Mouse (Mus musculus) layer of hippocampus, adult 8-10 months (tissue): Measurements from ENCODE around the gene Inhba. TPM values are rescaled to one million over a fixed set of nuclear protein-coding genes. Genes with fewer than 3 reads are reported as not detected.

Source experiments
- DNase-seq, 2 experiments: peaks; one replicate each; pipeline ENCODE4 v3.0.0; 2022; ENCODE audit warnings: low spot score in 2 of 2
- total RNA-seq, 4 experiments: library from RNA; stranded (reverse); gene quantifications; 2 replicates each; pipeline ENCODE4 v1.2.4; 2022

Inhba gene
- 10 to 100 TPM in 2 of 4 experiments, 1 to 10 TPM in 2; 8.0 to 12.9 (median 10.6) TPM for total RNA-seq

DNA sequence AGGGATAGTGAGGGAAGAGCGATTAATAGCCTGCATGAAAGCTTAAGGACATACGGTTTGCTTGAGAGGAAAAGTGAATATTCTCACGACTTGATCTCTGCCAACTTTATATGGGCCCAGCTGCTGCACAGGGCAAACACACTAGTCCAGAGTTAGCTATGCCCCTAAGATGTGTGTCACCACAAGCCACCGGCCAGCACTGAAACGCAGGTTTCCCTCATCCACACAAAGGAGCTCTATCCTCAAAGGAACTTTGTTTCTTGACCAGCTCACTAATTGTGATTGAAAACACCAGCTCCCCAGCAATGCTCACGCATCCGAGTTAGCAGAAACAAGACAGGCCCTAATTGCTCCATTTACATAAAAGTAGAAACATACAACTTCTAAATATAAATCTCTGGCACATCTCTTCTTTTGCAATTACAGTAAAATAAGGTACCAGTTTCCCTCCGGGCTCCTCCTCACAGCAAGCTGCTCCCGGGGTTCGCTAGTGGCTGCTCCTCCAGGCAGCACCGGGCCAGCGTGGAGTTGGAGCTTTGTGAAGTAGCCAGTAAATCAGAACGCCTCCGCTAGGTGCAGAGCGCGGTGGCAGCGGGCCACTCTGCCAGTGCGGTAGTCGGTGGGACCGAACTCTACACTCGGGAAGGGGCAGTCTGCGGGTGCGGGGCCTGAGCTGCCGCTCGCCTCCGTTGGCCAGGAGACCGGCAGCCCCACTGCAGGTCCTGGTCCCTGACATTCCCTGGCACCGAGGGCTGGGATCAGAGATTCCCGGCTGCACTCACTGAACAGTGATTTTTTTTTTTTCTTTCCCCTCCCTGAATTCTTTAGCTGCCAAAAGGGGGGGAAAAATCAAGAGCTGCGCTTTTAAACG is at the start of gene Inhba:
TSS of gene Inhba (plus strand) at position 480 of the 871 bp plus-strand sequence.
- DNase-seq = peak in 1 of 2 experiments; percentile 42

GRCm38 (mm10) chr13:15976584-15976983 is 35.1 kb upstream of the Inhba start:
- no peak for DNase-seq

- DNase-seq = no peak
Measured at GRCm38 (mm10) chr13:15979551-15979950, 32.1 kb upstream of the Inhba start.

DNA sequence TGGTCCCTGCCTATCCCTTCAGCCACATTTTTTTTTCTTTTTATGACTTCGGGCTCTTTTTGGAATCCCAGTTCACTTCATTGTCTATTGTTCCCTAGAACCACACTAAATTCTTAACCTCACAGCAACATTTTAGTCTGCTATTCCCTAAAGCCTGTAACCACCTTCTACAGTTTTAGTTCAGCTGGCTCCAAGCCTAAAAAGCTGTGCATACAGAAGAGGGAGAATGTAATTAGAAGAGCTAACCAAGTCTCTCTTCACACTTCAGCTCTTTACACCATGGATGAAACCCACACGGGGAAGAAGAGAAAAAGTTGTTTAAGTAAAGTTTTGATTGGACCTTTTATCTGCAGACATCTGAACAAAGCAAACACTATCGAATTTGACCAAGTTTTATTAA is 29.6 kb upstream of the Inhba start:
- DNase-seq = no peak

DNA sequence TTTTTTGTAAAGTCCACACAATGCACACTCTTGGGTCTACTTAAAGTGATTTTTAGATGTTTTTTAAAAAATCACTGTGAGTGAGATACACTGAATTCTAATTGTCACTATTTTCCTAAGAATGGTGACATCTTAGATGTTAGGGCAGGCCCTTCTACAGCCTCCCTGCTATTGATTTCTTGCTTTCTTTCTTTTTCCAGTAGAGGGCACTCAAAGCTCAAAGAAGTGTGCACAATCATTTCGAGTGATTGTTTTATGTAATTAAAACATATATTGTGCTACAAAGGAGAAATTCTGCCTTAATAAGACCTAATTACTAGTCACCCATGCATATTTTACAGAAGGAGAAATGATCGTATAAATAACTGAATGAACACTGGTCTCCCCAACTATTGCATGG is 25.9 kb upstream of the Inhba start:
- no peak for DNase-seq

- DNase-seq = no peak
Measured at GRCm38 (mm10) chr13:15986172-15986571, 25.5 kb upstream of the Inhba start.

DNA sequence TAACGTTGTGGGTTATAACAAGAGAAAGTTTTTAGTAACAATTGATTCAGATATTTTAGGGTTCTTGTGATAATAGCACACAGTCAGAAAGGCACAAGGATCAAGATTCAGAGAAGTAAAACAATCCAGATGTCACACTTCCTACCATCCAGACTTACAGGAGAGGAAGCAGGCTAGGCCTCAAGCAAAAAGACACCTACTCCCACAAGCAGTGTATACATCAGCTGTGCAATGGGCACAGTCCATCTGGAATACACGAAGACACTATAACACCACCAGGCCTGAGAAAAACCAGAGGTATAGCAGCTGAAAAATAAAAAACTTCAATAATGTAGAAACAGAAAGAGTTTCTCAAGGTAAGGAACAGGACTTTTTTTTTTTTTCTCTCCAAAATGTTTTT is 16.3 kb upstream of the Inhba start:
- DNase-seq = no peak

- DNase-seq = peak in 1 of 2 experiments; percentile 54
Measured at GRCm38 (mm10) chr13:16005517-16005916, 6.1 kb upstream of the Inhba start.

- DNase-seq = no peak
Measured at GRCm38 (mm10) chr13:16007748-16008147, 3.9 kb upstream of the Inhba start.

DNA sequence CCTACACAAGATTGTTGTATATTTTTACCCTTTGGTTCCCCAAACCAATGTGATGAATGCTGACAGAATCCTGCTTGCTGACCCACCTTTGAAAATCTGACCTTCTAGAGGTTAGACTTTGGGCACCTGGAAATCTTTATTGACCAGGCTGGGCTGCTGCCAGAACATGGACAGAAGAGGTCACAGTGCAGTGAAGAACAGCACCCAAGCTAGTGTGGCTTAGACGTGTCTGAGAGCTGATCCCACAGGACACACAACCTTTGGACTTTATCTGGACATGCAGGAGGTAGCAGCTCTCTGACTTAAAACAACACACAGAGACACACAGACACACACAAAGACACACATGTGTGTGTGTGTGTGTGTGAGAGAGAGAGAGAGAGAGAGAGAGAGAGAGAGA is 3.3 kb upstream of the Inhba start:
- no peak for DNase-seq

DNA sequence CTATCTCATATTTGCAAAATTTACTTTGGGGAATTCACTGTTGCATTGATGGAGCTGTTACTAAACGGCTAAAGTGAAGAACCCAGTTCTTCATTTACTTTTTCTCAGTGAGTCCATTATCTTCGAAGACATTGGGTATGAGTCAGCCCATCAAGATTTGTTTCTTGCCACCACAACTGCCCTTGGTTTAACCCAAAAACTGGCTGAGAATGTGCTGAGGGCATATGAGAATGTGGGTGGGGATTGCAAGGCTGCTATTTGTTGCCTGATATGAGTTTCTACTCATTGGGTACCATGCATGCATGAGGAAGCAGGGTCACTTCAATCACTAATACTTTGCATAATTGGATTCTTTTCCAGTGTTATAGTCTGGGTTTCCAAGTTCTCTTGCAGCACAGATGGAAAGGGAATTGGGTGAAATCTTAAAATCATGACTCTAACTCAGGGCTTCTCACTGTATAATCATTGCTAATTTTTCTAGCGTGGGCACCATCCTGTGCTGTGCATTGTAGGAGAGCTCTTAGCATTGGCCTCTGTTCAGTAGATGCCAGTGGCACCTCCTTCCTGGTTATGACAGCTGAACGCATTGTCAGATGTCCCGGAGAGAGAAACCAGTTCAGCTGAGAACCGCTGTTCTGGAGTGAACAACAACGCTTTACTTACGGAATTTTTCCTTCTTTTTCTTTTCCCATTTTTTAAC is 1.7 kb upstream of the Inhba start:
- DNase-seq = no peak

- DNase-seq = no peak
Measured at GRCm38 (mm10) chr13:16010586-16010985, 1.1 kb upstream of the Inhba start.

- peak; percentile 38 to 46 for DNase-seq
Measured at GRCm38 (mm10) chr13:16012243-16012887, 714 bp downstream of the Inhba start.

GRCm38 (mm10) chr13:16014166-16014565 is 2.5 kb downstream of the Inhba start:
- DNase-seq = no peak

- no peak for DNase-seq
Measured at GRCm38 (mm10) chr13:16016506-16016905, 4.9 kb downstream of the Inhba start.

DNA sequence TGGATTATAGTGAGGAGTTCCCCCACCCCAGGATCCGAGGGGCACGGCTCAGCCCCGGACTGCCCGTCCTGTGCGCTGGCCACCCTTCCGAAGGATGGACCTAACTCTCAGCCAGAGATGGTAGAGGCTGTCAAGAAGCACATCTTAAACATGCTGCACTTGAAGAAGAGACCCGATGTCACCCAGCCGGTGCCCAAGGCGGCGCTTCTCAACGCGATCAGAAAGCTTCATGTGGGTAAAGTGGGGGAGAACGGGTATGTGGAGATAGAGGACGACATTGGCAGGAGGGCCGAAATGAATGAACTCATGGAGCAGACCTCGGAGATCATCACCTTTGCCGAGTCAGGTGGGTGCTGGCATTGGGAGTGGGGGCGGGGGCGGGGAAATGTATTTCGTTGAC is 5.7 kb downstream of the Inhba start:
- DNase-seq = no peak

DNA sequence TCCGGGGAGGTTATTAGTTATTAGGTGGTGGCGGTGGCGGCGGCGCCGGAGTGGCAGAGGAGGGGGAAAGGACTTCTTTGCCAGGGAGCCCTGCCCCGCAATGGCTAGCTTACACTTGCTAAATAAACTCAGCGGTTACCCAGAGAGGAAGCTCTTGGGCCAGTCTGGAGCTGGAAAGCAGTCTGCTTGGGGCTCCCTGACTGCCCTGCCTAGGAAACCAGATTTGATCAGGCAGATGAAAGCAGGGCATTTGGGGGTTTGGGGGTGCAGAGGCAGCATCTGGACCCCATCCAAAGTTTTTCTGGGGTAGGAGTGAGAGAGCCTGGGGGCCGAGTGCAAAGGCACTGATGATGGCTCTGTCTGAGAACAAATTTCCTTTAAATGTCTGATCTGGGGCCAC is 6.1 kb downstream of the Inhba start:
- DNase-seq = no peak

DNA sequence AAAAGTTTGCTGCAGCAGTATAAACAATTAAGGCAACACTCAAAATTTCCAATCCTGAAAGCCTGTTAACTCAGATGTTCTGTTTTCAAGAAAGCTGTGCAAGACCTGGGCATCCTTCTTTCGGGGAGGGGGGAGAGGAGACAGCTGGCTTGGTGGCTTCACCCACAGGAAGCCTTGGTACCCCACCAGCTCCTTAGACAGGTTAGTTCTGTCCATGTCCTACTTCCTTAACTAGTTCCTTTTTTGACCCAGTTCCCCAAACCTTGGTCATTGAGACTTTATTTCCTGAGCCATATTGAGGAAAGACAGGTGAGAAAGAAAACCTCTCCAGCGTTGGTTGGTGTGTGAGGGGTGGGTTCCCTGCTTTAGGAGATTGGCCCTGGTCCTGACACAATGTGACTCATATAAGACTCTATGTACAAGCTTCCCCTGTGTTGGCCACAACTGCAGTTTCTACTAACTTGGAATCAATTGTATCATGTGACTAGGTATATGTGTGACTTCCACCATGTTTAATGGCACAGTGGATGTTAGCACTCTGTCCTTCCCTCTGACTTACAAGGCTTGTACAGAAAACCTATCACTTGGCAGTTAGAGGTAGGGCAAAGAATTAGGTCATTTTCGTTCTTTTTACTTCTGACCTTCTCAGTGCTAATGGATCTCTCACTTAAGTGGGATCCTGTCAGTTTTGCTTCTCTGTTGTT is 7.3 kb downstream of the Inhba start:
- DNase-seq = no peak

- peak in 1 of 2 experiments; percentile 55 for DNase-seq
Measured at GRCm38 (mm10) chr13:16020659-16021058, 9.0 kb downstream of the Inhba start.

DNA sequence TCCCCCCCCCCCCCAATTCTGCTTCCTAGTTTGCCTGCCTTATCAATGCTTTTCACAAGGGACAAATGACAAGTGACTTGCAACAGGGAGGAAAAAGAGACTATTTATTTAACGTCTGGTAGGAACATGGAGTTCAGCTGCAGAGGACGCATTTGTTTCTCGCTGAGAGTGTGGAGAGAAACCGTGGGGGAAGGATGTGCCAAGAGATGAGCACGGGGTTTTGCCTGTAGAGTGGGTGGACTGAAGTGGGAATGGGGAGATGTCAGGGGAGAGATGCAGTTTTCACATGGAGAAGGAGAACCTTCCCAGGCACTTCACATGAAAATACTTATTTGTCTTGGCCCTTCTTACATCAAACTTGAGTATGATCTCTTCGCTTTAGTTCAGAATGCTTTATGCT is 9.5 kb downstream of the Inhba start:
- no peak for DNase-seq

GRCm38 (mm10) chr13:16021849-16022248 is 10.2 kb downstream of the Inhba start:
- no peak for DNase-seq
